Comparison of ENCODE assay signal across 25 mouse cellular contexts in genomic region chr12:112424150-112424549, GRCm38 (mm10).
"Had no signal": no experiment of that assay in that cellular context is flagged by ENCODE, and none has a peak within 500 bp of the region (broad histone marks: within the 10 kb centered on the region; RNA-seq: fewer than 3 reads in every experiment).

No protein-coding gene starts in this region.

- H3K36me3 ChIP-seq: heart, embryonic 10.5 days; heart, embryonic 12.5 days; hindbrain, embryonic 13.5 days; hindbrain, embryonic 15.5 days; kidney, embryonic 15.5 days; limb, embryonic 13.5 days; limb, embryonic 15.5 days; liver, embryonic 12.5 days had no signal

- H3K4me3 ChIP-seq: heart, embryonic 10.5 days; heart, embryonic 12.5 days; hindbrain, embryonic 13.5 days; hindbrain, embryonic 15.5 days; kidney, embryonic 15.5 days; limb, embryonic 13.5 days; limb, embryonic 15.5 days; liver, embryonic 12.5 days had no signal

- DNase-seq: gastrocnemius, postnatal 10 days; gastrocnemius, postnatal 25 days; heart, adult 18-20 months; heart, postnatal 10 days; kidney, adult 11 months; kidney, adult 2 months; kidney, adult 9 months; kidney, postnatal 14 days; kidney, postnatal 36 days; layer of hippocampus, adult 9-11 months; layer of hippocampus, postnatal 36 days; left cerebral cortex, postnatal 4 days; lung, adult 18-20 months had no signal

- H3K9ac ChIP-seq: heart, embryonic 12.5 days; hindbrain, embryonic 13.5 days; hindbrain, embryonic 15.5 days; kidney, embryonic 15.5 days; limb, embryonic 13.5 days; limb, embryonic 15.5 days; liver, embryonic 12.5 days; liver, embryonic 14.5 days had no signal

- H3K4me2 ChIP-seq: heart, embryonic 12.5 days; hindbrain, embryonic 13.5 days; hindbrain, embryonic 15.5 days; kidney, embryonic 15.5 days; limb, embryonic 13.5 days; limb, embryonic 15.5 days; liver, embryonic 12.5 days had no signal

- ATAC-seq: hindbrain, postnatal 0 days; intestine, embryonic 16.5 days; liver, embryonic 12.5 days had no signal

- H3K27me3 ChIP-seq: hindbrain, embryonic 15.5 days; liver, embryonic 12.5 days had no signal

- H3K4me1 ChIP-seq: heart, embryonic 12.5 days; liver, embryonic 12.5 days had no signal

- H3K9me3 ChIP-seq: heart, embryonic 10.5 days; heart, embryonic 12.5 days; hindbrain, embryonic 13.5 days; hindbrain, embryonic 15.5 days; kidney, embryonic 15.5 days; limb, embryonic 13.5 days; limb, embryonic 15.5 days; liver, embryonic 12.5 days had no signal

- H3K27ac ChIP-seq: heart, embryonic 10.5 days; hindbrain, embryonic 13.5 days; hindbrain, embryonic 15.5 days; hindbrain, postnatal 0 days; kidney, embryonic 15.5 days; kidney, postnatal 0 days; limb, embryonic 13.5 days; limb, embryonic 15.5 days; liver, embryonic 12.5 days; liver, embryonic 14.5 days had no signal
